Mouse (Mus musculus): ENCODE results near the gene Atxn1. TPM values are rescaled to one million over a fixed set of nuclear protein-coding genes. Genes with fewer than 3 reads are reported as not detected.
A peak's percentile ranks its signal among the peaks of the same experiment; 100 is the strongest.

Gene Atxn1
- polyA plus RNA-seq, 1 experiment from 2014 or later = 2.3 TPM

DNA sequence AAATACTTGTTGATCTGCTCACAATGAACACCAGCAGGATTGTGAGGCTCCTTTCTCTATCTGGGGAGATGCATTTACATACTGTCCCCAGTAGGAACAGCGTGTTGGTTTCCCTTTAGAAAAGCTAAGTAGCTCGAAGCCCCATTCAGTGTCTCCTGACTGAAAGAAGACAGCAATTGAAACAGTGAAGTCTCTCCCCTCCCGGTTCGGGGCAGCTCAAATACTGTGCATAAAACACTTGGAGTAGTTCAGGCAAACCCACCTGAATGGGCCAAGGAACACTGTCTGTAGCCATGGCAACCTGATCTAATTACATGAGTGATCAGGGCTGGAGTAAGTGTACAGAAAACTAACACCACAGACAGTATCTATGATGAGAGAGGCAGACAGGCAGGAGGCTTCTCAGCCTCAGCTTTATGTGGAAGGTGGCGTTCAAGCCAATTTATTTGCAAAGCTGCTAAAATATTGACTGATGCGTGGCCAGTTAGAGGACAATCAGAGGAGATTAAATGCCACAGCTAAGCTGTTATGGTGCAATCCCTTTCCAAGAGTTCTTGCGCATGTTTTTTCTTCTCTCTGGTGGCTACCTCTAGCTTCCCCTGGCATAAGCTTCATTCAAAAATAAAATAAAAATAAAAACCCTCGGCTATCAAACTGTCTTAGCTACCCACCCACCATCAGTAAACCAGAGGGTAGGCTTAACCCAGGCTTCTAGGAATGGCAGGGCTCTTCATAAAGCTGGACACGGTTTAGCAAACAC lies 2.8 kb downstream of the Atxn1 start:
- Histone ChIP-seq H3K27ac (replicated peaks) (peak overlapping the region; percentile 83; the same call in 1 of the 2 replicates), H3K4me1 (replicated peaks) (peaks cover 52% of the 10 kb centered on the region), H3K9me3 (replicated peaks) (no peaks in the 10 kb centered on the region), H3K4me2 (peak overlapping the region; percentile 97), H3K4me3 (replicated peaks) (peak overlapping the region; percentile 75; the same call in 1 of the 2 replicates), H3K9ac (no peak overlapping the region), H3K36me3 (replicated peaks) (no peaks in the 10 kb centered on the region), H3K27me3 (peaks cover 19% of the 10 kb centered on the region)
- WGBS (ENCODE audit: insufficient replicate concordance) = 37% methylated on average over 9 of the region's 9 CpGs
- ATAC-seq (ENCODE audit: insufficient read depth) = no peak

GRCm38 (mm10) chr13:45960311-45960965 lies 4.4 kb downstream of the Atxn1 start:
- H3K9me3 ChIP-seq (replicated peaks) = no peaks in the 10 kb centered on the region
- H3K27me3 ChIP-seq = peaks cover 14% of the 10 kb centered on the region; the same call in 1 of the 2 replicates
- no peak overlapping the region for H3K4me2 ChIP-seq
- no peaks in the 10 kb centered on the region for H3K36me3 ChIP-seq (replicated peaks)
- no peak overlapping the region for H3K4me3 ChIP-seq (replicated peaks)
- no peak overlapping the region for H3K9ac ChIP-seq
- ATAC-seq (ENCODE audit: insufficient read depth) = no peak
- H3K4me1 ChIP-seq (replicated peaks) = peaks cover 40% of the 10 kb centered on the region
- WGBS (ENCODE audit: insufficient replicate concordance) = 63% methylated on average over 14 of the region's 14 CpGs
- H3K27ac ChIP-seq (replicated peaks) = no peak overlapping the region; the same call in 1 of the 2 replicates

DNA sequence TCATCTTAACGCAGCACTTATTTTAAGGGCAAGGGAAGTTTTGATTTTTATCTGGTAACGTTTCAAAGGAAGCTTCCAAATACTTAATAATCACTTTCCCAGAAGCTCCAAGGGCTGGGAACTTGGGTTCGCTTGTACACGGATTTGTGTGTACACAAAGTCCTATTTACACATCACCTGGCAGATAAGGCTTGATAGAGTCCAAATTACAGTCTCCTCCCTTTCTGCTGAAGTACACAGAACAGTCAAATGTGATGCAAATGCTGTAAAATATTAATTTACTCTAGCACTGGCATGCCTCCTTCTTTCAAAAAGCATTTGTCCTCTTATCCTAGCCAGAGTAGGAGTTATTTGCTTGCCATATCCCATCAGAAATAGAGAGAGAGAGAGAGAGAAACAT lies 6.5 kb downstream of the Atxn1 start:
- WGBS (ENCODE audit: insufficient replicate concordance) = 57% methylated on average over 4 of the region's 4 CpGs
- H3K27ac ChIP-seq (replicated peaks) = 0 out of 2 replicates have a peak overlapping the region, but pooled peaks have one; percentile 38

DNA sequence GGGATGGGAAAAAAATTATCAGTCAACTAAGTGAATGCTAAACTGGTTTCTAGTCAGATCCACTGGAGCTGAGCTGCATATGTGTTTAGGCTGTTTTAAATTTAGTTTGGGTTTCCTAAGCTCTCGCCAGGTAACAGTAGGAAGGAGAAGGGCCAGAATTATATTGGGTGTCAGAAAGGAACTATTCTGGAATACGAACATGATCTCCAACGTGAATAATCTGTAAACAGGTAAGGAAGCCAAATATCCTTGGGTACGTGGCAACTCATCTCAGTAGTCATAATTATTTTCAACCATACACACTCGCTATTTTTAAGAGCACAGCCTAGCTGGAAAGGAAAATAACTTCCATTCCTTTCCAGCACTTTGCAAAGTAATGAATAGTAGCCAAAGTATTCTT lies 7.2 kb downstream of the Atxn1 start:
- Histone ChIP-seq H3K4me3 (replicated peaks) (no peak overlapping the region), H3K4me2 (no peak overlapping the region), H3K9ac (no peak overlapping the region), H3K4me1 (replicated peaks) (peaks cover 23% of the 10 kb centered on the region), H3K27me3 (no peaks in the 10 kb centered on the region), H3K9me3 (replicated peaks) (no peaks in the 10 kb centered on the region), H3K27ac (replicated peaks) (no peak overlapping the region), H3K36me3 (replicated peaks) (no peaks in the 10 kb centered on the region)
- WGBS (ENCODE audit: insufficient replicate concordance) = 80% methylated on average over 5 of the region's 5 CpGs
- ATAC-seq (ENCODE audit: insufficient read depth) = no peak

More for the DNA sequence above, 6.5 kb downstream of the Atxn1 start:
- Histone ChIP-seq H3K4me1 (replicated peaks) (peaks cover 30% of the 10 kb centered on the region), H3K9ac (no peak overlapping the region), H3K9me3 (replicated peaks) (no peaks in the 10 kb centered on the region), H3K4me3 (replicated peaks) (no peak overlapping the region), H3K36me3 (replicated peaks) (no peaks in the 10 kb centered on the region), H3K4me2 (no peak overlapping the region), H3K27me3 (0 out of 2 replicates have a peak, but pooled peaks cover 2% of the 10 kb centered on the region)
- ATAC-seq (ENCODE audit: insufficient read depth) = no peak

DNA sequence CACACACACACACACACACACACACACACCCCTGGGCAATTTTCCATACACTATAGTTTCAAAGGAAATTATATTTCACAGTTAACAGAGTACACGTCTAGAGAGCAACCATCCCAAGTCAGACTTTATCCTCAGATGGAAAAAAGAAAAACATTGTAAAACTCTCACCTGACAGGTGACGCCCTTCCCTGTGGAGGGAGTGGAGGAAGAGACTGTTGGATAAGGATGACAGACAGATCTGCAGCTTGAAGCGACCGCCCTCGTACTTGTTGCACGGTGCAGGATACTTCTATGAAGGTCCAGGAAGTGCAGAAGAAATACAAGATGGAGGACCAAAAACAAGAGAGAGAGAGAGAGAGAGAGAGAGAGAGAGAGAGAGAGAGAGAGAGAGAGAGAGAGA lies 8.5 kb downstream of the Atxn1 start:
- Histone ChIP-seq H3K9ac (no peak overlapping the region), H3K4me3 (replicated peaks) (no peak overlapping the region), H3K36me3 (replicated peaks) (no peaks in the 10 kb centered on the region), H3K4me1 (replicated peaks) (peaks cover 14% of the 10 kb centered on the region; the same call in 1 of the 2 replicates), H3K4me2 (no peak overlapping the region), H3K27me3 (no peaks in the 10 kb centered on the region), H3K27ac (replicated peaks) (no peak overlapping the region), H3K9me3 (replicated peaks) (no peaks in the 10 kb centered on the region)
- WGBS (ENCODE audit: insufficient replicate concordance) = 70% methylated on average over 6 of the region's 6 CpGs
- ATAC-seq (ENCODE audit: insufficient read depth) = no peak

- ATAC-seq (ENCODE audit: insufficient read depth) = no peak
- H3K27ac ChIP-seq (replicated peaks) = peak overlapping the region; percentile 42
- no peaks in the 10 kb centered on the region for H3K9me3 ChIP-seq (replicated peaks)
- H3K4me2 ChIP-seq = no peak overlapping the region
- peaks cover 17% of the 10 kb centered on the region; the same call in 1 of the 2 replicates for H3K4me1 ChIP-seq (replicated peaks)
- H3K4me3 ChIP-seq (replicated peaks) = no peak overlapping the region
- H3K36me3 ChIP-seq (replicated peaks) = no peaks in the 10 kb centered on the region
- H3K9ac ChIP-seq = no peak overlapping the region
- 62% methylated on average over 9 of the region's 9 CpGs for WGBS (ENCODE audit: insufficient replicate concordance)
- H3K27me3 ChIP-seq = no peaks in the 10 kb centered on the region
These were observed 9.3 kb downstream of the Atxn1 start for GRCm38 (mm10) chr13:45955370-45956055.

GRCm38 (mm10) chr13:45953098-45953497 lies 11.7 kb downstream of the Atxn1 start:
- peaks cover 19% of the 10 kb centered on the region for H3K4me1 ChIP-seq (replicated peaks)
- no peak overlapping the region for H3K9ac ChIP-seq
- WGBS (ENCODE audit: insufficient replicate concordance) = 82% methylated on average over 4 of the region's 4 CpGs
- ATAC-seq (ENCODE audit: insufficient read depth) = no peak
- H3K4me3 ChIP-seq (replicated peaks) = no peak overlapping the region
- H3K27ac ChIP-seq (replicated peaks) = no peak overlapping the region
- no peaks in the 10 kb centered on the region for H3K9me3 ChIP-seq (replicated peaks)
- no peaks in the 10 kb centered on the region for H3K36me3 ChIP-seq (replicated peaks)
- no peaks in the 10 kb centered on the region for H3K27me3 ChIP-seq
- no peak overlapping the region for H3K4me2 ChIP-seq

DNA sequence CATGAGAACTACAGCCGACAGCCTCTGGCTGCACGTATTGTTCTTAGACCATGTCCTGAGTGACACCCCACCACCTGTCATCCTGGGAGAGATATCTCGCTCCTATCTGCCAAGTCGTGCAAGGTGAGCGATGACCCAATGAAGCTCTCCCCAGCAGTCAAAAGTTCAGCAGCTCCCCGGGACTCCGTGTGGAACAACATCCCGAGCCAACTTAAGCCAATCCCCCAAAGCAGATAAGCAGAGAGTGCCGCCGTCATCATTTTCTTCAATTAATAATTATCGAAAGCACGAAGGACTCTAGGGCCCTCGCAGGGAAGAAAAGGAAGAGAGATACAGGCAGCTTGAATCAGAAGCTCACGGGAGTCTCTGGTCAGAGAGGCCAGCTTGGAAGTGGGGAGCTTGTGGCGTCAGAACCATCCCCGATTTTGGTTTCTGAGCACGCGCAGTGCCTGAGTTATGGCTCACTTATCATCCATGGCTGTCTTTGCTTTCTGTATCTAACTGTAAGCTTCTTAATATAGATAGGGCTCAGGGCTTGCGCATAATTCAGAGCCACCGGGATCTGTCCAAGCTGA lies 13.7 kb downstream of the Atxn1 start:
- Histone ChIP-seq H3K4me1 (replicated peaks) (peaks cover 19% of the 10 kb centered on the region), H3K9me3 (replicated peaks) (no peaks in the 10 kb centered on the region), H3K4me2 (no peak overlapping the region), H3K9ac (no peak overlapping the region), H3K27me3 (no peaks in the 10 kb centered on the region), H3K36me3 (replicated peaks) (no peaks in the 10 kb centered on the region), H3K4me3 (replicated peaks) (no peak overlapping the region), H3K27ac (replicated peaks) (peak overlapping the region; percentile 56; the same call in 1 of the 2 replicates)
- no peak for ATAC-seq (ENCODE audit: insufficient read depth)
- 68% methylated on average over 20 of the region's 20 CpGs for WGBS (ENCODE audit: insufficient replicate concordance)

DNA sequence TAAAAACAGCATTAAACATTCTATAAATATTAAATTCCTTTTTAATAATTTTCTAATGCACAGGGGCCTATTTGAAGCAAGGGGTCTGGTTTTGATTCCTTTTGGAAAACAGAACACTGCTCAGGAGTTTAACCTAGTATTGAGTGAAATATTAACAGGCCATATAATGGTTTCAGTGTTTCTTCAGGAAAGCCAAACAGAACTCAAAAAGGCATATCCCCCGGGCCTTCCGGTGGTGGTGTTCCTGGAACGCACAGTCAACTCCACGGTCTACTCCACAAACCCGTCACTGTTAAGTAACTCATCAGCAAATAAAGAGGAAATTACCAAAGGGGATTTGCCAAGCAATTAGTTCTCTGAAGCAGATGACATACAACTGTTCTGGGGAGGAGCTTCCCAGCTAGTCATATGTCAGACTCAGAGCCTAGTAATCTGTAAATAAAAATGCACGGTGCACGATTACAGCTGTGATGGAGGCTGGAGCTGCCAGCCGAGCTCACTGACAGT lies 14.4 kb downstream of the Atxn1 start:
- Histone ChIP-seq H3K27me3 (no peaks in the 10 kb centered on the region), H3K9me3 (replicated peaks) (no peaks in the 10 kb centered on the region), H3K4me1 (replicated peaks) (peaks cover 16% of the 10 kb centered on the region), H3K4me3 (replicated peaks) (no peak overlapping the region), H3K27ac (replicated peaks) (peak overlapping the region; percentile 56; the same call in 1 of the 2 replicates), H3K36me3 (replicated peaks) (no peaks in the 10 kb centered on the region), H3K9ac (no peak overlapping the region), H3K4me2 (no peak overlapping the region)
- ATAC-seq (ENCODE audit: insufficient read depth) = no peak; the same call in 1 of the 2 replicates
- WGBS (ENCODE audit: insufficient replicate concordance) = 61% methylated on average over 8 of the region's 8 CpGs

GRCm38 (mm10) chr13:45946136-45946535 lies 18.7 kb downstream of the Atxn1 start:
- Histone ChIP-seq H3K4me2 (no peak overlapping the region), H3K9me3 (replicated peaks) (no peaks in the 10 kb centered on the region), H3K4me1 (replicated peaks) (peaks cover 7% of the 10 kb centered on the region; the same call in 1 of the 2 replicates), H3K27me3 (no peaks in the 10 kb centered on the region), H3K36me3 (replicated peaks) (no peaks in the 10 kb centered on the region), H3K9ac (no peak overlapping the region), H3K27ac (replicated peaks) (no peak overlapping the region), H3K4me3 (replicated peaks) (no peak overlapping the region)
- ATAC-seq (ENCODE audit: insufficient read depth) = no peak
- WGBS (ENCODE audit: insufficient replicate concordance) = 79% methylated on average over 11 of the region's 11 CpGs
